Mouse (Mus musculus) intestine, embryonic 15.5 days (tissue): ENCODE data around the gene Mvd. TPM values are rescaled to one million over a fixed set of nuclear protein-coding genes. Genes with fewer than 3 reads are reported as not detected.

ENCODE experiments used
- ATAC-seq: fragments of 200-750 bp; cut with Nextera tagmentation; 2 replicates; pipeline ENCODE4 v1.8.0; 2017; ENCODE audit warnings: moderate TSS enrichment, moderate library complexity
- H3K27ac ChIP-seq: fragments of 300-500 bp; sonication (generic); 2 replicates; pipeline ENCODE4 v1.5.1; 2015; ENCODE audit warnings: mild to moderate bottlenecking, inconsistent platforms
- H3K27me3 ChIP-seq: fragments of 300-500 bp; sonication (generic); replicated peaks from 2 replicates; pipeline ENCODE4 v1.6.1; 2015; ENCODE audit warnings: inconsistent platforms
- H3K36me3 ChIP-seq: fragments of 300-500 bp; sonication (generic); 2 replicates; pipeline ENCODE4 v1.6.1; 2015; ENCODE audit warnings: inconsistent platforms
- H3K4me1 ChIP-seq: fragments of 300-500 bp; sonication (generic); replicated peaks from 2 replicates; pipeline ENCODE4 v1.6.1; 2015; ENCODE audit warnings: inconsistent platforms
- H3K4me2 ChIP-seq: fragments of 300-500 bp; sonication (generic); replicated peaks from 2 replicates; pipeline ENCODE4 v1.6.1; 2015; ENCODE audit warnings: mild to moderate bottlenecking, inconsistent platforms
- H3K4me3 ChIP-seq: fragments of 300-500 bp; sonication (generic); replicated peaks from 2 replicates; pipeline ENCODE4 v1.5.1; 2015; ENCODE audit warnings: inconsistent platforms
- H3K9ac ChIP-seq: fragments of 300-500 bp; sonication (generic); 2 replicates; pipeline ENCODE4 v1.6.1; 2015; ENCODE audit warnings: inconsistent platforms
- H3K9me3 ChIP-seq: fragments of 300-500 bp; sonication (generic); 2 replicates; pipeline ENCODE4 v1.6.1; 2016; ENCODE audit warnings: inconsistent platforms
- WGBS: fragments of 180-500 bp; shearing (Covaris S2); methylation state at CpG from one replicate; pipeline ENCODE4 v1.1.7; 2015; 5-methylcytosine and 5-hydroxymethylcytosine counted together
- polyA plus RNA-seq: library from polyadenylated mRNA; unstranded; fragments of >200 nt; fragmentation: Nextera tagmentation; extraction: Ambion mirVana; gene quantifications from 2 replicates; pipeline ENCODE4 v1.2.1, GENCODE M21; 2015

Mvd gene
- polyA plus RNA-seq, 1 experiment from 2014 or later: 60.2 TPM

- peaks cover 24% of the 10 kb centered on the region for H3K4me1 ChIP-seq
- peak; percentile 94 for ATAC-seq
- H3K4me3 ChIP-seq: peak within 1 kb of the TSS; percentile 64
Measured at GRCm38 (mm10) chr8:122432443-122433268, 10.6 kb downstream of the Mvd start, which contains the start of gene Cyba. Cyba (minus strand) TSS chr8:122432930.

GRCm38 (mm10) chr8:122431694-122432442 lies 11.4 kb downstream of the Mvd start:
- peak; percentile 13; the same call in 1 of the 2 replicates for ATAC-seq
- Histone ChIP-seq H3K9ac (peak overlapping the region; percentile 83), H3K4me2 (peak overlapping the region; percentile 91), H3K36me3 (peaks cover 29% of the 10 kb centered on the region), H3K9me3 (no peaks in the 10 kb centered on the region), H3K4me3 (peak overlapping the region; percentile 64), H3K4me1 (peaks cover 23% of the 10 kb centered on the region), H3K27ac (peak overlapping the region; percentile 90), H3K27me3 (no peaks in the 10 kb centered on the region)
- WGBS: 25% methylated on average over 18 of the region's 18 CpGs

More at GRCm38 (mm10) chr8:122432443-122433268, 10.6 kb downstream of the Mvd start, which contains the start of gene Cyba:
- WGBS: 3% methylated on average over 45 of the region's 45 CpGs
- Histone ChIP-seq H3K9me3 (no peaks in the 10 kb centered on the region), H3K27me3 (no peaks in the 10 kb centered on the region), H3K4me2 (peak within 1 kb of the TSS; percentile 91), H3K27ac (peak within 1 kb of the TSS; percentile 90), H3K36me3 (peaks cover 30% of the 10 kb centered on the region), H3K9ac (peak within 1 kb of the TSS; percentile 83)

- no peak overlapping the region for H3K27ac ChIP-seq
- H3K4me2 ChIP-seq: no peak overlapping the region
- H3K4me1 ChIP-seq: peaks cover 23% of the 10 kb centered on the region
- H3K9ac ChIP-seq: 0 out of 2 replicates have a peak overlapping the region, but pooled peaks have one; percentile 1
- WGBS: 86% methylated on average over 3 of the region's 3 CpGs
- no peaks in the 10 kb centered on the region for H3K27me3 ChIP-seq
- H3K36me3 ChIP-seq: peaks cover 17% of the 10 kb centered on the region
- H3K9me3 ChIP-seq: no peaks in the 10 kb centered on the region
- no peak overlapping the region for H3K4me3 ChIP-seq
- no peak for ATAC-seq
Measured at GRCm38 (mm10) chr8:122430646-122431045, 12.6 kb downstream of the Mvd start.

GRCm38 (mm10) chr8:122430058-122430636 lies 13.1 kb downstream of the Mvd start:
- peaks cover 23% of the 10 kb centered on the region for H3K4me1 ChIP-seq
- H3K9ac ChIP-seq: 0 out of 2 replicates have a peak overlapping the region, but pooled peaks have one; percentile 1
- 83% methylated on average over 10 of the region's 10 CpGs for WGBS
- no peaks in the 10 kb centered on the region for H3K27me3 ChIP-seq
- no peak overlapping the region for H3K4me3 ChIP-seq
- no peak overlapping the region for H3K27ac ChIP-seq
- H3K36me3 ChIP-seq: peaks cover 13% of the 10 kb centered on the region
- H3K9me3 ChIP-seq: no peaks in the 10 kb centered on the region
- H3K4me2 ChIP-seq: no peak overlapping the region
- no peak for ATAC-seq

- peaks cover 9% of the 10 kb centered on the region; the same call in 1 of the 2 replicates for H3K36me3 ChIP-seq
- no peak overlapping the region for H3K27ac ChIP-seq
- H3K27me3 ChIP-seq: no peaks in the 10 kb centered on the region
- H3K4me2 ChIP-seq: no peak overlapping the region
- no peak overlapping the region for H3K4me3 ChIP-seq
- whole genome bisulfite sequencing: 88% methylated on average over 9 of the region's 9 CpGs
- no peak for ATAC-seq
- no peaks in the 10 kb centered on the region for H3K9me3 ChIP-seq
- H3K9ac ChIP-seq: no peak overlapping the region
- H3K4me1 ChIP-seq: peaks cover 19% of the 10 kb centered on the region
Measured at GRCm38 (mm10) chr8:122428163-122428562, 15.1 kb downstream of the Mvd start.

GRCm38 (mm10) chr8:122427607-122428006 lies 15.6 kb downstream of the Mvd start:
- WGBS: 90% methylated on average over 7 of the region's 7 CpGs
- Histone ChIP-seq H3K4me3 (no peak overlapping the region), H3K9ac (no peak overlapping the region), H3K27ac (no peak overlapping the region), H3K36me3 (peaks cover 9% of the 10 kb centered on the region; the same call in 1 of the 2 replicates), H3K9me3 (no peaks in the 10 kb centered on the region), H3K4me1 (peaks cover 13% of the 10 kb centered on the region), H3K4me2 (no peak overlapping the region), H3K27me3 (no peaks in the 10 kb centered on the region)
- no peak for ATAC-seq

GRCm38 (mm10) chr8:122426145-122426544 lies 17.1 kb downstream of the Mvd start:
- WGBS: 71% methylated on average over 9 of the region's 9 CpGs

GRCm38 (mm10) chr8:122423659-122424058 lies 19.6 kb downstream of the Mvd start:
- Histone ChIP-seq H3K9ac (no peak overlapping the region), H3K27ac (no peak overlapping the region), H3K4me1 (peaks cover 9% of the 10 kb centered on the region), H3K9me3 (no peaks in the 10 kb centered on the region), H3K36me3 (peaks cover 9% of the 10 kb centered on the region; the same call in 1 of the 2 replicates), H3K4me3 (no peak overlapping the region), H3K4me2 (no peak overlapping the region), H3K27me3 (no peaks in the 10 kb centered on the region)
- 42% methylated on average over 5 of the region's 5 CpGs for WGBS
- no peak for ATAC-seq

More at GRCm38 (mm10) chr8:122426145-122426544, 17.1 kb downstream of the Mvd start:
- H3K4me2 ChIP-seq: no peak overlapping the region
- peaks cover 9% of the 10 kb centered on the region; the same call in 1 of the 2 replicates for H3K36me3 ChIP-seq
- H3K27ac ChIP-seq: no peak overlapping the region
- no peak overlapping the region for H3K4me3 ChIP-seq
- no peaks in the 10 kb centered on the region for H3K9me3 ChIP-seq
- H3K9ac ChIP-seq: no peak overlapping the region
- no peak for ATAC-seq
- peaks cover 16% of the 10 kb centered on the region for H3K4me1 ChIP-seq
- H3K27me3 ChIP-seq: no peaks in the 10 kb centered on the region

GRCm38 (mm10) chr8:122423217-122423616 lies 20.0 kb downstream of the Mvd start:
- Histone ChIP-seq H3K27ac (no peak overlapping the region), H3K4me2 (no peak overlapping the region), H3K4me3 (no peak overlapping the region), H3K36me3 (peaks cover 11% of the 10 kb centered on the region; the same call in 1 of the 2 replicates), H3K4me1 (peaks cover 9% of the 10 kb centered on the region), H3K9ac (no peak overlapping the region), H3K27me3 (no peaks in the 10 kb centered on the region), H3K9me3 (no peaks in the 10 kb centered on the region)
- no peak for ATAC-seq
- 84% methylated on average over 24 of the region's 24 CpGs for WGBS

GRCm38 (mm10) chr8:122421376-122422070 lies 21.7 kb downstream of the Mvd start, which contains the start of gene Il17c:
Il17c (plus strand) TSS chr8:122422020.
- peak; percentile 89 for ATAC-seq
- H3K9me3 ChIP-seq: no peaks in the 10 kb centered on the region
- no peaks in the 10 kb centered on the region for H3K27me3 ChIP-seq
- WGBS: 64% methylated on average over 14 of the region's 14 CpGs
- peaks cover 10% of the 10 kb centered on the region; the same call in 1 of the 2 replicates for H3K36me3 ChIP-seq
- H3K4me1 ChIP-seq: peaks cover 9% of the 10 kb centered on the region
- H3K4me2 ChIP-seq: 0 out of 2 replicates have a peak within 1 kb of the TSS, but pooled peaks have one; percentile 19
- peak within 1 kb of the TSS; percentile 32; the same call in 1 of the 2 replicates for H3K27ac ChIP-seq
- no peak within 1 kb of the TSS for H3K4me3 ChIP-seq
- H3K9ac ChIP-seq: no peak within 1 kb of the TSS

- Histone ChIP-seq H3K9ac (no peak overlapping the region), H3K4me2 (no peak overlapping the region), H3K27me3 (no peaks in the 10 kb centered on the region), H3K27ac (no peak overlapping the region), H3K36me3 (peaks cover 22% of the 10 kb centered on the region), H3K9me3 (no peaks in the 10 kb centered on the region), H3K4me1 (peaks cover 9% of the 10 kb centered on the region), H3K4me3 (no peak overlapping the region)
- no peak for ATAC-seq
- WGBS: 69% methylated on average over 9 of the region's 9 CpGs
Measured at GRCm38 (mm10) chr8:122419881-122420555, 23.2 kb downstream of the Mvd start.
